Mouse (Mus musculus): ENCODE results near the gene Efcab5. TPM values are rescaled to one million over a fixed set of nuclear protein-coding genes. Genes with fewer than 3 reads are reported as not detected.

Gene Efcab5
- polyA plus RNA-seq (2017; shearing (Covaris generic)), result under 1 TPM; 0.32 to 0.33 TPM

DNA sequence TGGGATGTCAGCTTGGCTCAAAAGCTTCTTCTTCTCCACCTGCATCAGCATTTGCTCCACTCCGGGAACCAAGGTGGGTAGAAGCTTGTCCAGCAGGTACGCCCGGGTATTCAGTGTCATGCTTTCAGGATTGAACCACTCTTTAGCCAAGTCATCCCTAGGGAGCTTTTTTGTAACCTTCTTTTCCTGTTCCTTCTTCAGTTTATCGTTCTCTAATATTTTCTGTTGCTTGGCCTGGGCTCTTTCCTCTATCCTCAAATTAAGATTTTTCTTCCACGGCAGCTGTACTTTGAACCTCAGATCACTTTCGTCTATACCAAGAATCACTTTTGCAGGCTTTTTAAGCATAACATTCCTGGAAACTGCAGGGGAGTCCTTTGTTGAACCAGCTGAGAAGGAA is at the start of gene Efcab5:
TSS of gene Efcab5 (minus strand) at position 101 of the 400 bp plus-strand sequence.
- no peak for ATAC-seq

DNA sequence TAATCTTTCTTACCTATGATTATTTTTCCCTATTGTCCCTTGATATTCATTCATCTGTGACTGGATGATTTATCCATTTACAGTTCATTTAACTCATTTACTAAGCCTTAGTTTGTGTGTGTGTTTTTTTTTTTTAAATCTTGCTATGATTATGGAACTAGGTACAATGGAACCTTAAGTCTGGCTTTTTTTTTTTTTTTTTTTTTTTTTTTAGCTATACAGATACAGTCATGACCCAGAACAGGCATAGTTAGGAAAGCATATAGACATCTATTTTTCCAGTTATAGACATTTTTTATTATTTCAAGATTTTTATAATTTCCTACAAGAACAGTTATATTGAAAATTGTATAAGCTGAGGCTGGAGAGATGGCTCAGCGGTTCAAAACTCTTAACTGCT is 46.5 kb upstream of the Efcab5 start:
- no peak for ATAC-seq

DNA sequence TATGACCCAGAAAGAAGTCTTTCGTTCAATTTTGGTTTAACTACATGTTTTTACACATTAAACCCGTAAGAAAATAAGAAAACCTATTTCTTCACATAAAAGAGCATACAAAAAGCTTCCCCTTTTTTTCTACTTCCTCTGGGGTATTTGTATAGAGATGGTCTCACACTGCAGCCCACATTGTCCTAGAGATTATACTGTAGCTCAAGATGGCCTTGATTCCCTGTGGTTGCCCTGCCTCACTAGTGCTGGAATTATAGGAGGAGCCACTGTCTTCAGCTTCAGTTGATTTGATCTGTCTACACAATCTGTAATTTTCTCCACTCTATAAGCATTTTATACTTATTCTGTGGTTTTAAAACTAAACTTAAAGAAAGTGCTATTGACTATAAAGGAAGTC is 42.7 kb upstream of the Efcab5 start:
- ATAC-seq, result no peak

DNA sequence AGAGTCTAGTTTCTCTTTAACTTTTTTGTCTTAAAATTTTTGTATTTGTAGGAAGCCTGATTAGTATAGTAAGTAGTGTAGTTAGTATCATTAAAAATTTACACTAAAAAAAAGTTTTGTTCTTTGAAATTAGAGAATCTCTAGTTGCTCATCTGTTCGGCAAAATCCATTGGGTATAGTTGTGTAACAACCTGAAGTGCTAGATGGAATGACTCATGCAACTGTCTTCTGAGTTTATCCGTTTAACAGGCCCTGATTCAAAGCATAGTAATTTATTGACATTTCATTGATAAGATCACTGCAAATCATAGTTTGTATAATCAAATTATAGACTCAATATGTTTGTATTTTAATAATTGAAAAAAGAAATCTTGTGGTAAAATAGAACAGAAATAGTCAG is 42.0 kb upstream of the Efcab5 start:
- ATAC-seq, result no peak

- peak; percentile 66 for ATAC-seq
Observed at GRCm38 (mm10) chr11:77216761-77217130, 28.0 kb upstream of the Efcab5 start.

DNA sequence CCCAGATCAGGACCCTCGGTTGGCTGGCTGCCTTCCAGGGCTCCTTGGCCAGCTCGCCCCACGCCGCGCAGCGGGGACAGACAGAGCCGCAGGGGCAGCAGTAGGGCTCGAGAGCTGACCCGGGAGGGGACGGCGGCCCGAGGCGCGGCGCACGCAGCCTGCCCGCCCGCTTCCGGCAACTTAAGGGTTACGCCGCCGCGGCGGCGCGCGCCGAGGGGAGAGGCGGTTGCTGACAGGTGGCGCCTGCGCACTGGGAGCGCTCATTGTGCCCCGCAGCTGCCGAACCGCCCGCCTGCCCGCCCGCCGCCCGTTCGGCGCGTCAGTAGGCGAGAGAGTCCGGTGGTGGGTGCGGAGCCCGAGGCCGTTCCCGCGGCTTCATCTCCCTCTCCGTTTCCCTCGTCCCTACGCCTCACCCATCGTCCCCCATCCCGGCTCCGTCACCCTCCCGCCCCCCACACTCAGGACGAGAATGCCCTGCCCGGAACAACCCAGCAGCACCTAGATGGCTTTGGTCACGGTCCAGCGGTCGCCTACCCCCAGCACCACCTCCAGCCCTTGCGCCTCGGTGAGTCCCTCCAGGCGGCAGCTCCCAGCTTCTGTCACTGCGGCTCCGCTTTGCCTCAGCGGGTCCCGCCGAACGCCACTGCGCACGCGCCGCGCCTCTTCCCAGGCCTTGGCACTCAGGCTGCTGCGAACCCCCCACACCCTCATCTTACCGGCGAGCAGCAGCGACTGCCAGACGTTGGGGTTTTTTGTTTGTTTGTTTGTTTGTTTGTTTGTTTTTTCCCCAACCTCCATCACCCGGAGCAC is 27.4 kb upstream of the Efcab5 start, which contains the start of gene Ssh2:
TSS of gene Ssh2 (plus strand) at position 337 of the 810 bp plus-strand sequence.
- ATAC-seq, result peak; percentile 72

GRCm38 (mm10) chr11:77215483-77215882 is 26.7 kb upstream of the Efcab5 start:
- ATAC-seq, result peak; percentile 9

DNA sequence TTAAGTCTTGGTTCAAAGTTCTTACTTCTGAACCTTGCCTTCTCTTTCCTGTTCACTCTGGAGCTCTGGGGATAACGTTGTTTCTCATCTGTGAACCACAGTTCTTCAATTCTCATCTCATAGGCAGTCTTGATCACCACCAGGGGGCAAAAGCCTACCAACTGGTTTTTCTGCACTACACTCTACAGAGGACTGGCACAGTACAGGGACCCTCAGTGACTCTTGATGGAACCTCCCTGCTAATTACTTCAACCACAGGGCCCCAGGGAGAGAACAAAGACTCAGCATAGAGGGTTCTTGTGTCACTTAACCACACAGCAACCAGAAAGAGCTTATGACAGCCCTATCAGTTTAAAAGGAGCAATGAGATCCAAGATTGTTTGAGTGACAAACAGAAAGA is 26.0 kb upstream of the Efcab5 start:
- ATAC-seq, result peak; percentile 66

- no peak for ATAC-seq
Observed at GRCm38 (mm10) chr11:77214142-77214692, 25.4 kb upstream of the Efcab5 start.

DNA sequence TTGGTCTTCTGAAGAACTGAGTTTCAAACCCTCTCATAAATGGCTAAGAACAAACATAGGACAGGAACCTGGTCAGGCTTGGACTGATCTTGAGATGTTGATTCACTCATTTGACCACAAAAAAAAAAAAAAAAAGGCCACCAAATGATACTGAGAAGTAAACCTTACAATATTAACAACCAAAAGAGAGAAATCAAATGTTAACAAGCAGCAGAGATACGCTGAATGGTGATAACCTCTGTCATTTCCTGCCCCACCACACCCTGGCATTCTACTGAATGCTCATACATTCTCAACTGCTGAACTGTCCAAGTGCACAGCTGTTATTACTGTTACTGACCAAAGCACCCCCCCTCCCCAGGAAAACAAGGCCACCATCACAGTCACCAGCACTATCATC is 11.9 kb upstream of the Efcab5 start:
- ATAC-seq, result no peak

DNA sequence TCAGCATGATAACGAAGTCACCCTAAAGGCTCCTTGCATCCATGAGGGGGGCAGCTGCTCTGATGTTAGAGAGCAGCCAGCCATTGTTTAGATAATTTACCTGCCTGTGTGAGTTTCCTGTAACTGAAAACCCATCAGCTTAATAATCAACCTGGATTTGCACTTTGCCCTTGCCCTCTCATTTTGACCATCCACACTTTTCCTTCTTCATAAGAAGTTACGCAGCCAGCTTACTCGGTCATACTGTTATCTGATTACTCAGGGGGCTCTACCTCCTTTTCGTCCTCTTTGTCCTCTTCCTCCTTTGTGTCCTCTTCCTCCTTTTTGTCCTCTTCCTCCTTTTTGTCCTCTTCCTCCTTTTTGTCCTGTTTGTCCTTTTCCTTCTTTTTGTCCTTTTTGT is 10.9 kb upstream of the Efcab5 start:
- no peak for ATAC-seq

- ATAC-seq, result peak; percentile 37
Observed at GRCm38 (mm10) chr11:77196181-77197143, 7.7 kb upstream of the Efcab5 start.

- ATAC-seq, result no peak
Observed at GRCm38 (mm10) chr11:77195360-77196109, 6.8 kb upstream of the Efcab5 start.

DNA sequence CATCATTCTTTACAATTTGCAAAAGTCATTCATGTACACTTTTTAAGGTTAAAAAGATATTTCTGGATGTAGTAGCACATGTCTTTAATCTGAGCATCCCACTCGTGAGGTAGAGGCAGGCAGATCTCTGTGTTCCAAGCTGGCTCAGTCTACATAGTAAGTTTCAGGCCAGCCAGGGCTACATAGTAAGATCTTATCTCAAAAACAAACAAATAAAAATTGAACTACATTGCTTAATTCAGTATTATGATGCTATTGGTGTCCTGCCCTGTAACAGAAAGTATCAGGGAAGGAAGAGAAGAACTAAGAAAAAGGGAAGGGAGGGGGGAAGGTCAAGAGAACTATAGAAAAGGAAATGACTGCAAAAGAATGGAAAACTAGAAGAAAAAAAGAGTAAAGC is 6.0 kb upstream of the Efcab5 start:
- no peak for ATAC-seq

- no peak for ATAC-seq
Observed at GRCm38 (mm10) chr11:77193941-77194553, 5.3 kb upstream of the Efcab5 start.

GRCm38 (mm10) chr11:77193410-77193809 is 4.6 kb upstream of the Efcab5 start:
- ATAC-seq, result no peak

DNA sequence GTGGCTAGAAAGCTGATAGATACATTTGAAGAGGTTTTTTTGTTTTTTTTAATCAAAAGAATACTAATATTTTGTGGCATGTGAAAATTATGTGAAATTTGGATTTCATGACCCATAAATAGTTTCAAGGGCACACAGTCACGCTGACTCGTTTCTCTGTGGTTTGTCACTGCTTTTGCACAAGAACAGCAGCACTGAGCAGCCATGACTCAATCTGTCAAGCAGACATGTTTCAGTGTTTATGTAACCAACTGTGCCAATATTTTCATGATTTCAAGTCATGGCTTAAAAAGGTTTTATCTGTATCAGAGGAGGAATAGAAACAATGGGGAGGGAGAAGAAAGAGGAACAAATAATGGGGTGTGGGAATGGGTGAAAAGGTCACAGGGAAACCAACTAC is 3.8 kb downstream of the Efcab5 start:
- no peak for ATAC-seq

- no peak for ATAC-seq
Observed at GRCm38 (mm10) chr11:77182616-77183015, 6.2 kb downstream of the Efcab5 start.

DNA sequence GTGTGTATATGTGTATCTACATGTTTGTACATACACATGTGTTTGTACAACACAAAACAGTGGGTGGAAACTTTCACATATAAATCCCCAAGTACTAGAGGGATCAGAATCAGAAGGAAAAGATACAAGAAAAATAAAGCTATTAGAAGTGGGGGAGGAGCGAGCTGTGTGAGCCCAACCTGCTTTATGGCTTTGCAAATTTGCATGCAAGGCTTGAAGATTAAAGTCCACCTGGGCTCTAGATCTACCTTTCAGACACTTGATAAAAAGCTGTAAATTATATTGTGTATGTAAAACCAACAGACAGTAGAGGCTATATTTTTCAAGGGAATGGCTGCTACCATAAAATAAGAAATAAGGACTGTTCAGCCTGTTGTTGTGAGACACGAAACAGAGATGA is 6.7 kb downstream of the Efcab5 start:
- no peak for ATAC-seq

DNA sequence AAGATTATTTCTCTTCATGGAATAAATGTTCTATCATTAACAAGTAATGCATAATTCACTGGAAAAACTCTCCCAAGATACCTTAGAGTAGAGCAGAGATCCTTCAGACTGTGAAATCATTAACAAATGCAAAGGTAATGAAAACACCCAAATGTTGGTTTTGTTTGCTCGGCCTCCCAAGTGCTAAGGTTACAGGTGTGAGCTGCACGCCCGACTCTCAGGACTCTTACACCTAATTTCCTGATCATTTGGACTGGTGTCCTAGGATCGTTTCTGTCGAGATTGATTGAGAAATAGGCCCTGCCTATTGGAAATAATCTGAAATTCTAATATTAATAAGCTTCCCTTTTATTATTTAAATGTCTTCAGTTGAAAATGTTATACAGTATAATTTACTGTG is 7.2 kb downstream of the Efcab5 start:
- ATAC-seq, result no peak

- no peak for ATAC-seq
Observed at GRCm38 (mm10) chr11:77180886-77181285, 7.9 kb downstream of the Efcab5 start.

DNA sequence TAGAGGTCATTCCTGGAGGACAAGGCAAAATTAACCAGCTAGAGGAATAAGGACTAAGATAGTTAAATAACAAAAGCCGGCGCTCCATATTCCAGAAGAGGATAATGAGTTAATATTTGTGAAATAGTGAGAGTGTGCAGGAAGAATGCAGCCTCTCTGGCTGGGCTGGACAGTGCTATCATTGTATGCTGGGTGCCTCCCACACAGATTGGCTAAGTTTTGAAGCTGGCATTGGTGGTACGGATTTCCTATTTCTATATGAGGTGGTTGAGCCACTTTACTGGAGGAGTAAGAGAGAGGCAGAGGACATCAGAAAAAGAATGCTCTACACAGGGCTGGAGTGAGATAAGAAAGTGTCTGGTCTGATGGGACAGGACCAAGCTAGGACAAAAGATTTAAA is 9.0 kb downstream of the Efcab5 start:
- no peak for ATAC-seq

Measured in CD4-positive, CD25-positive, alpha-beta regulatory T cell, adult 4 months (primary cell).